Mouse (Mus musculus): ENCODE measurements around the gene Cat. TPM values are rescaled to one million over a fixed set of nuclear protein-coding genes. Genes with fewer than 3 reads are reported as not detected.
A peak's percentile ranks its signal among the peaks of the same experiment; 100 is the strongest.

The Cat gene
- 70.9 and 79.3 TPM in 2 replicates for polyA plus RNA-seq (2015; fragmentation: Nextera tagmentation; extraction: Ambion mirVana)

DNA sequence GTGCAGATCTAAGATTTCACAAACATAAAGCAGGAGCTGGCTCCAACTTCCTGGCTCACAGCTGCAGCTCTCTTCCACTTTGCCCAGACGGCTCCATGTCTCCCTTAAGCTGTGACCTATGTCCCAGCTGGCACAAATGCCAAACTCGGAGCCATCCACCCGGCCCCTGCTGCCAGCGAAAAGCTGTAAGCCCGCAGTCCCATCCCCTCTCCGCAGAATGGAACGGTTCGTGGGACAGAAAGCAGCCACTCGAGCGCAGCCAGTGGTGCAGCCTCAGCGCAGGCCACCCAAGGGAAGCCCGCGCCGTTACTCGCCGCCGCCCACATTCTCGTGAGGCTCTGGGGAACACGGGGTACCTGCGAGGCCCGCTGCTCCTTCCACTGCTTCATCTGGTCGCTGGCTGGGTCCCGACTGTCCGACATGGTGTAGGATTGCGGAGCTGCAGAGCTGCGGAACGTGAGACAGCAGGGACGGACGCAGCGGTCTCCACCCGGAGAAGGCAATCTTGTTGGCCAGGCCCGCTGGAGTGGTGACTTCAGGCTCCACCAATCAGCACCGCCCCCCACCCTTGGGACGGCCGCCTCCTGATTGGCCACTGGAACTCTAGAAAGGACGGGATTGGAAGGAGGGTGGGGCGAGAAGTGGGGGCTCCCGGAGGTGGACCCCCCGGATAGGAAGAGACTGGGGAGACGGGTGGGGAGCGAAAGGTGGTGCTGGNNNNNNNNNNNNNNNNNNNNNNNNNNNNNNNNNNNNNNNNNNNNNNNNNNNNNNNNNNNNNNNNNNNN, at the start of gene Cat:
TSS of gene Cat (minus strand) at position 544 of the 785 bp plus-strand sequence.
- H3K9ac ChIP-seq (replicated peaks; ENCODE audit: low read depth, low read length) = peak within 1 kb of the TSS; percentile 87
- no peaks in the 10 kb centered on the region for H3K36me3 ChIP-seq (ENCODE audit: control insufficient read depth, insufficient read depth)
- under 1% methylated on average over 40 of the region's 41 CpGs for WGBS
- H3K27ac ChIP-seq (ENCODE audit: low read length) = peak within 1 kb of the TSS; percentile 97
- no peaks in the 10 kb centered on the region for H3K9me3 ChIP-seq (ENCODE audit: control insufficient read depth, low read length)
- H3K4me3 ChIP-seq (replicated peaks; ENCODE audit: low read length) = peak within 1 kb of the TSS; percentile 90
- no peaks in the 10 kb centered on the region for H3K27me3 ChIP-seq (replicated peaks; ENCODE audit: control insufficient read depth, insufficient read depth, low read length)
- H3K4me2 ChIP-seq (ENCODE audit: low read length) = peak within 1 kb of the TSS; percentile 77
- ATAC-seq = peak; percentile 99
- peaks cover 14% of the 10 kb centered on the region for H3K4me1 ChIP-seq (replicated peaks; ENCODE audit: control insufficient read depth, insufficient read depth, low read length)

DNA sequence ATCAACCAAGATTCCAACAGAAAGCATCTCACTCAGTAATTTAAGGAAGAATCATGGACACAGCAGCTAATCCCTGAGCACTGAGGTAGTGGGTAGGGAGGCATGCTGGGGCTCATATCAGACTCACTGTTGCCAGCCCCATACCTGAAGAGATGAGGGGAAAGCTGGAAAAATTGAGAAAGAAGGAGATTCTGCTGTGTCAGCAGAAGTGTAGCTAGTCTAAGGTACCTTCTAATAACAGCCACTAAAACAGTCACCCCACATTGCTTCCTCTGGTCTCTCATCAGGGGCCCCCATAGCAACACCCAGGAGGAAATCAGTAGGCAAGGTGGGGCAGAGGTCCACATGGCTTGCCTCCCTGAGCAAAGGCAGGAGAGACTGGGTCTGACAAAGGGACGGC, 40.6 kb upstream of the Cat start:
- Histone ChIP-seq H3K36me3 (ENCODE audit: control insufficient read depth, insufficient read depth) (no peaks in the 10 kb centered on the region), H3K4me3 (replicated peaks; ENCODE audit: low read length) (no peak overlapping the region), H3K9ac (replicated peaks; ENCODE audit: low read depth, low read length) (no peak overlapping the region), H3K4me2 (ENCODE audit: low read length) (no peak overlapping the region), H3K27ac (ENCODE audit: low read length) (no peak overlapping the region), H3K9me3 (ENCODE audit: control insufficient read depth, low read length) (no peaks in the 10 kb centered on the region), H3K4me1 (replicated peaks; ENCODE audit: control insufficient read depth, insufficient read depth, low read length) (no peaks in the 10 kb centered on the region), H3K27me3 (replicated peaks; ENCODE audit: control insufficient read depth, insufficient read depth, low read length) (no peaks in the 10 kb centered on the region)
- ATAC-seq = no peak
- WGBS = 87% methylated on average over 1 of the region's 1 CpGs

DNA sequence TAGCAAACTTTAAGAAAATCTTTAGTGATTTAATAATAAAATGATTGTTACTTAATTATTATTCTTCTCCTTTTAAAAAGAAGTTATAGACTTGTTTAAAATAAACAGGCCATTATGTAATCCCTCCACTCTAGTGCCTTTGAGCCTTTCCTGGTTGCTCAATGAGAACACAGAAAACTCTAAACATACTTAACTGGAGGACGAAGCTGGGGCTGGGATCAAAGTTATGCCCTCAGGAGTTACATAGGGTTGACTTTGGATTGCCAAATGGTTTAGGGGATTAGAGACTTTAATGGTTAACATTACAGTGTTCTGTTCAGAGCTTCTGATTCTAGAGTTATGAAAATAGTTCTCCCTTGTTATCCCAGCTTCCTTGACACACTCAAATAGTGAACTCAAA, 31.5 kb upstream of the Cat start:
- no peaks in the 10 kb centered on the region for H3K27me3 ChIP-seq (replicated peaks; ENCODE audit: control insufficient read depth, insufficient read depth, low read length)
- H3K4me1 ChIP-seq (replicated peaks; ENCODE audit: control insufficient read depth, insufficient read depth, low read length) = no peaks in the 10 kb centered on the region
- WGBS = 71% methylated on average over 1 of the region's 1 CpGs
- no peak overlapping the region for H3K4me2 ChIP-seq (ENCODE audit: low read length)
- H3K9ac ChIP-seq (replicated peaks; ENCODE audit: low read depth, low read length) = no peak overlapping the region
- ATAC-seq = no peak
- H3K27ac ChIP-seq (ENCODE audit: low read length) = no peak overlapping the region
- H3K36me3 ChIP-seq (ENCODE audit: control insufficient read depth, insufficient read depth) = no peaks in the 10 kb centered on the region
- no peaks in the 10 kb centered on the region for H3K9me3 ChIP-seq (ENCODE audit: control insufficient read depth, low read length)
- no peak overlapping the region for H3K4me3 ChIP-seq (replicated peaks; ENCODE audit: low read length)

DNA sequence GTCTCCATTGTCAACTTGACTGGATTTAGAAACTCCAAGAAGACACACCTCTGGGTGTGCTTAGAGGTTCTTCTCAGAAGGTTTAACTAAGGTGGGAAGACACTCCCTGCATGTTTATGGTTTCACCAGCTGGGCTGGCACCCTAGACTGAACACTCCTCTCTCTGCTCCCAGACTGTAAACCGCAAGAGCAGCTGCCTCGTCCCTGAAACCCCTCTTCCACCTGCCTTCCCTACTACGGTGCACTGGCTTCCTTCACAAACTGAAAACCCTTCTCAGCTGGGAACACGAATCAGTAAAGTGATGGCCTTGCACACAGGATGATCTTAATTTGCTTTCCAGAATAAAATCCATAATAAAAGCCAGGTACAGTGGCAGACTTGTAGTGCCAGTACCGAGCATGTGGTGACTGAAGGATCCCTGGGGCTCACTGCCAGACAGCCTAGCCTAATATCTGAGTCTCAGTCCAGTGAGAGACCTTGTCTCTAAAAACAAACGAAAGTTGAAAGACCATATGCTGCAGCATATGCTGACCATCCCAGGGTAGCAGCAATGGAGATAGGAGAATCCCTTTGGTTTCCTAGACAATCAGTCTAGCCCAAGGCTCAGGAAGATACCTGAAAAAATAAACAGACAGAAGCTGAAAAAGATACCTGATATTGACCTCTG, 30.7 kb upstream of the Cat start:
- no peaks in the 10 kb centered on the region for H3K9me3 ChIP-seq (ENCODE audit: control insufficient read depth, low read length)
- no peak overlapping the region for H3K9ac ChIP-seq (replicated peaks; ENCODE audit: low read depth, low read length)
- ATAC-seq = no peak
- H3K36me3 ChIP-seq (ENCODE audit: control insufficient read depth, insufficient read depth) = no peaks in the 10 kb centered on the region
- H3K27ac ChIP-seq (ENCODE audit: low read length) = no peak overlapping the region
- 85% methylated on average over 6 of the region's 6 CpGs for WGBS
- H3K27me3 ChIP-seq (replicated peaks; ENCODE audit: control insufficient read depth, insufficient read depth, low read length) = no peaks in the 10 kb centered on the region
- no peaks in the 10 kb centered on the region for H3K4me1 ChIP-seq (replicated peaks; ENCODE audit: control insufficient read depth, insufficient read depth, low read length)
- H3K4me3 ChIP-seq (replicated peaks; ENCODE audit: low read length) = no peak overlapping the region
- H3K4me2 ChIP-seq (ENCODE audit: low read length) = no peak overlapping the region

DNA sequence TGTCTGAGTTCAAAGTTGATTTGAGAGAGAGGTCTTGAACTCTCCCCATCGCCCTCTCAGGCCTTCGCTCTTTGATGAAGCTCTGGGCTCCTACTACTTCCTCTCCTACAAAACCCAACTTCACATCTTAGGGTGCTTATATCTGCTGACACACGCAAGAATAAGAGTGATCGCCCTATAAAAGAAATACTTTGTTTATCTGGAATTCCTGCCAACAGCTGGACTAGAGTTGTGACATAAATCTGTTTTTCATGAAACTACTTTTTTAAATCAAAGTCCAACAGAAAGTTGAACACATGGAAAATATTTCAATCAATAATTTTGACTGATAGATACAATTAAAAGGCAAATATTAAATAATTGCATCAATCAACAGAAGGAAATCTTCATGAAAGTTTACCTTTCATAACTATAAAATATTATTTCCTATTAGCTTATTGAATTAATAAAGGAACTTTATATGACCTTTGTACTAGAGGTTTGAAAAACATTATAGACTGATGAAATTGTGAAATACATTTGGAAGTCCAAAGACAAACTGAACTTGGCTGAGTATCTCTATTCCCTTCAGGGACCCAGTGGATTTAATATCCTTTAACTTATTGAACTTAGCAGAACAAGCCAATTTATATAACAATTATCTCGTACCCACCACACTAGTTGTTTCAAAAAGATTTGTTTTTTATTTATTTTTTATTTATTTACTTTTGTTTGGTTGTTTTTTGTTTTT, 27.3 kb upstream of the Cat start:
- H3K4me2 ChIP-seq (ENCODE audit: low read length) = no peak overlapping the region
- H3K36me3 ChIP-seq (ENCODE audit: control insufficient read depth, insufficient read depth) = no peaks in the 10 kb centered on the region
- no peak for ATAC-seq
- no peak overlapping the region for H3K27ac ChIP-seq (ENCODE audit: low read length)
- no peaks in the 10 kb centered on the region for H3K4me1 ChIP-seq (replicated peaks; ENCODE audit: control insufficient read depth, insufficient read depth, low read length)
- 90% methylated on average over 5 of the region's 5 CpGs for WGBS
- H3K4me3 ChIP-seq (replicated peaks; ENCODE audit: low read length) = no peak overlapping the region
- H3K9me3 ChIP-seq (ENCODE audit: control insufficient read depth, low read length) = no peaks in the 10 kb centered on the region
- no peak overlapping the region for H3K9ac ChIP-seq (replicated peaks; ENCODE audit: low read depth, low read length)
- no peaks in the 10 kb centered on the region for H3K27me3 ChIP-seq (replicated peaks; ENCODE audit: control insufficient read depth, insufficient read depth, low read length)

DNA sequence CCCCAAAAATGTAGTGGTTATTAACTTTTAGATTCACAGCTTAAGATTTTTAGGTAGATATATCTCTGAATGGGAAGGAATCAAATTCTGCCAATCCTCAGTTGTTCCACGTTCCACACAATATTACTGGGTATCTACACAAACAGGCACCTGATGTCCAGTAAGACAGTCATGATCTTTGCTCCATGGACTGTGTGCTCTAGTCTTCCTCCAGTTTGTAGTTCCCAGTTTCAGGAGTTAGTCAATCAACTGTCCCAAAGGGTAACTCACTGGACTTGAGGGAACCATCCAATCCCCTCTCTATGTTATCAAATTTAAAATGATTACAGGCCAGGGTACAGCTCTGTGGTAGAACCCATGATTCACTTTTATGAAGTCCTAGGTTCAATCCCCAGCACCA, 26.7 kb upstream of the Cat start:
- no peak overlapping the region for H3K4me3 ChIP-seq (replicated peaks; ENCODE audit: low read length)
- H3K27ac ChIP-seq (ENCODE audit: low read length) = no peak overlapping the region
- H3K4me2 ChIP-seq (ENCODE audit: low read length) = no peak overlapping the region
- no peaks in the 10 kb centered on the region for H3K9me3 ChIP-seq (ENCODE audit: control insufficient read depth, low read length)
- no peaks in the 10 kb centered on the region for H3K36me3 ChIP-seq (ENCODE audit: control insufficient read depth, insufficient read depth)
- no peak overlapping the region for H3K9ac ChIP-seq (replicated peaks; ENCODE audit: low read depth, low read length)
- 95% methylated on average over 1 of the region's 1 CpGs for WGBS
- no peaks in the 10 kb centered on the region for H3K4me1 ChIP-seq (replicated peaks; ENCODE audit: control insufficient read depth, insufficient read depth, low read length)
- no peaks in the 10 kb centered on the region for H3K27me3 ChIP-seq (replicated peaks; ENCODE audit: control insufficient read depth, insufficient read depth, low read length)
- ATAC-seq = no peak

DNA sequence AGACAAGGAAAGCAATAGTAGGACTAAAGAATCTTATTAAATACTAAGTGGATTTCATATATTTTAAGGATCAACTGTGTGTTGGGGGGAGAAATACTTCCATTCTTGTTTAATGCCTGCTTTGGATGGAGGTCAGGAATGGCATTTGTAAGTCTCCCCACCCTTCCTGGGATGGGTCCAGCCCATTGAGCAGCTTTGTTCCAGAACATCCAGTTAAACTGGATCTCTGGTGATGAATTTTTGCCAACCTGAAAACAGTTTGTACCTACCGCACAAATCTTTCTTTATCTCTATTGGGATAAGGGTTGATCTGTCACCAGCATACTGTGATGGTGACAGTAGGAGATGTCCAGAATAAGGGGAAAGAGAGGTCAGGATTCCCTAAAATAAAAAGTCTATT, 26.1 kb upstream of the Cat start:
- H3K27ac ChIP-seq (ENCODE audit: low read length) = no peak overlapping the region
- no peak overlapping the region for H3K4me2 ChIP-seq (ENCODE audit: low read length)
- H3K27me3 ChIP-seq (replicated peaks; ENCODE audit: control insufficient read depth, insufficient read depth, low read length) = no peaks in the 10 kb centered on the region
- no peak overlapping the region for H3K4me3 ChIP-seq (replicated peaks; ENCODE audit: low read length)
- WGBS = 100% methylated on average over 1 of the region's 1 CpGs
- no peaks in the 10 kb centered on the region for H3K9me3 ChIP-seq (ENCODE audit: control insufficient read depth, low read length)
- H3K9ac ChIP-seq (replicated peaks; ENCODE audit: low read depth, low read length) = no peak overlapping the region
- no peak for ATAC-seq
- H3K36me3 ChIP-seq (ENCODE audit: control insufficient read depth, insufficient read depth) = no peaks in the 10 kb centered on the region
- H3K4me1 ChIP-seq (replicated peaks; ENCODE audit: control insufficient read depth, insufficient read depth, low read length) = no peaks in the 10 kb centered on the region

DNA sequence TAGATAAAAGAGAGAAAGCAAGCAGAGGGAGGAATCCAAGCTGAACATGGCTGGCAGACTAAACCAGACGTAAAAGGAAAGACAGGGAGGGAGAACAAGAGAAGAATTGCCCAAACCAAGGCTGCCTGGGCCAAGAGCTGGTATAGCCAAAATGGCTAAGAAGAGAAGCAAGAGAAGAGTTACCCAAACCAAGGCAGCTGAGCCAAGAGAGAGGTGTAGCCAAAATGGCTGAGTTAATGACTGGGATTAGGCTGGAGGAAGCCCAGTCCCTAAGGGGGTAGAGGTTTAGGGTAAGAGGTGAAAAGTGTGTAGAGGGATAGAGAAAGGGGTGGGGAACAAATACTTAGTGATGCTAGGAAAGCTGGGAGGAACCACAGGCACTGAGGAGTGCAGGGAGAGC, 22.7 kb upstream of the Cat start:
- Histone ChIP-seq H3K4me1 (replicated peaks; ENCODE audit: control insufficient read depth, insufficient read depth, low read length) (no peaks in the 10 kb centered on the region), H3K9me3 (ENCODE audit: control insufficient read depth, low read length) (no peaks in the 10 kb centered on the region), H3K4me2 (ENCODE audit: low read length) (no peak overlapping the region), H3K4me3 (replicated peaks; ENCODE audit: low read length) (no peak overlapping the region), H3K36me3 (ENCODE audit: control insufficient read depth, insufficient read depth) (no peaks in the 10 kb centered on the region), H3K27ac (ENCODE audit: low read length) (no peak overlapping the region), H3K9ac (replicated peaks; ENCODE audit: low read depth, low read length) (no peak overlapping the region), H3K27me3 (replicated peaks; ENCODE audit: control insufficient read depth, insufficient read depth, low read length) (no peaks in the 10 kb centered on the region)
- 89% methylated on average over 1 of the region's 1 CpGs for WGBS
- no peak for ATAC-seq

DNA sequence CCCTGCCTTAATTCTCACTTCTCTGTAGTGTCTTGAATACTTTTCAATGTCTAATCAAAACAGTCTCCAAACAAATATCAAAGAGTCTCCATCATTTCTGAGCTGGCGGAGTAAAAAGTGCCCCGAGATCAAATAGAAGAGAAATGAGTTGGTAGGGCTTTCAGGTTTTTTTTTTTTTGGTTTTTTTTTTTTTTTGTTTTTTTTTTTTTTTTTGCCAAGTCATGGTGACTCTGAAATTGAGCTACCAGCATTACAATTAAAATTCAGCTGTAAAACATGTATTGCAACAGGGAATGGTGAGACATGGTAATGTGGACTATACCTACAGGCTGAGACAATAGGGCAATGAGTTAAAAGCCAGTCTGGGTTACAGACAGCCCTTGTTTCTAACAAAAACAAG, 21.0 kb upstream of the Cat start:
- ATAC-seq = no peak
- H3K27ac ChIP-seq (ENCODE audit: low read length) = no peak overlapping the region

More for the DNA sequence above, 21.0 kb upstream of the Cat start:
- 95% methylated on average over 2 of the region's 2 CpGs for WGBS
- H3K9ac ChIP-seq (replicated peaks; ENCODE audit: low read depth, low read length) = no peak overlapping the region
- no peaks in the 10 kb centered on the region for H3K36me3 ChIP-seq (ENCODE audit: control insufficient read depth, insufficient read depth)
- no peaks in the 10 kb centered on the region for H3K9me3 ChIP-seq (ENCODE audit: control insufficient read depth, low read length)
- no peak overlapping the region for H3K4me3 ChIP-seq (replicated peaks; ENCODE audit: low read length)
- no peaks in the 10 kb centered on the region for H3K27me3 ChIP-seq (replicated peaks; ENCODE audit: control insufficient read depth, insufficient read depth, low read length)
- no peaks in the 10 kb centered on the region for H3K4me1 ChIP-seq (replicated peaks; ENCODE audit: control insufficient read depth, insufficient read depth, low read length)
- H3K4me2 ChIP-seq (ENCODE audit: low read length) = no peak overlapping the region

All from forebrain, embryonic 16.5 days (tissue).